Mouse (Mus musculus): ENCODE data around the gene Cdh10.

The Cdh10 gene

GRCm38 (mm10) chr15:18984891-18985290, 166.1 kb downstream of the Cdh10 start:
- no peak for DNase-seq

GRCm38 (mm10) chr15:18987671-18988070, 168.9 kb downstream of the Cdh10 start:
- DNase-seq, result no peak

- DNase-seq, result no peak
These were observed 174.8 kb downstream of the Cdh10 start for GRCm38 (mm10) chr15:18993512-18993911.

DNA sequence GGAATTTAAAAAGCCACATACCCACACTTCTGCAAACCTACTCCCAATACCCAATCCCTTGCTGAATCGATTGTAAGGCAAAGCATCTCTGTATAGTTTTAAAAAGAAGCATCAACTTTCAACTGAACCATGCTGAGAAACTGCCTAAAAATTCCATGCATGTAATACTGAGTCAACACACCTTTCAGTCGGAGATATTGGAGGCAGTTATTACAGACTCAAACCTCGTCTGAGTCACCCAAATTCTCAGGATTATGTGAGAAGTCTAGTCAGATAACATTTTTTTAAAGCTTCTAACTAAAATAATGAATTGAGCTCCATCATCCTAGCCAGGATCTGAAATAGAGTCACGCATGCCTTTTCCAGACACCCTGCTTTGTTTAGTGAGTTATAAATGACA, 175.5 kb downstream of the Cdh10 start:
- DNase-seq, result no peak

DNA sequence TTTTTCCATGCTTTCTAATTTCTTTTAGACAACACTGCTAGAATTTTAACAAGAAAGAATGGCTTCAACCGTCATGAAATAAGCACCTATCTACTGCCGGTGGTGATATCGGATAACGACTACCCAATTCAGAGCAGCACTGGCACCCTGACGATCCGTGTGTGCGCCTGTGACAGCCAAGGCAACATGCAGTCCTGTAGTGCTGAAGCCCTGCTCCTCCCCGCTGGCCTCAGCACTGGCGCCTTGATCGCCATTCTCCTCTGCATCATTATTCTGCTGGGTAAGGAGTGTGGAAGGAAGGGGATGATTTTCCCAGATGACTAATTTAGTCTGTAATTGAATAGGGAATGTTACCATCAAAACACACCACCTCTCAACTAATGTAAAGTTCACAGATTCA, 192.1 kb downstream of the Cdh10 start:
- DNase-seq, result no peak

DNA sequence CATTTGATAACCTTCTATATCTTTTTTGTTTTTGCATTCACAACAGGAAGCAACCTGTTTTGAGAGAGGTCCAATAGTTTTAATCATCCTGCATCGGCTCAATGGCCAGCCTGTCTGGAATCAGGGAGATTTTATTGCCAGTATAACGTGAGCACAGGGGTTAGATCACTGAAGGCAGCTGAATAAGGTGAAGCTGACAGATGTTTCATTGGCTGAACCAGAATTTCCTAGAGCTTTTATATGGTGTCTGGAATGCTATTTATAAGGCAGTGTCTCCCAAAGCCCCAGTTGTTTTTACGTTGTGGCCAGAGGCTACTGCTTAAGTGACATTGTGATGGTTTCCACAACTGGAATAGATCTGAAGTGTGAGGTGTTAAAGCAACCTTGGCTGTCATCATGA, 214.2 kb downstream of the Cdh10 start:
- no peak for DNase-seq

DNA sequence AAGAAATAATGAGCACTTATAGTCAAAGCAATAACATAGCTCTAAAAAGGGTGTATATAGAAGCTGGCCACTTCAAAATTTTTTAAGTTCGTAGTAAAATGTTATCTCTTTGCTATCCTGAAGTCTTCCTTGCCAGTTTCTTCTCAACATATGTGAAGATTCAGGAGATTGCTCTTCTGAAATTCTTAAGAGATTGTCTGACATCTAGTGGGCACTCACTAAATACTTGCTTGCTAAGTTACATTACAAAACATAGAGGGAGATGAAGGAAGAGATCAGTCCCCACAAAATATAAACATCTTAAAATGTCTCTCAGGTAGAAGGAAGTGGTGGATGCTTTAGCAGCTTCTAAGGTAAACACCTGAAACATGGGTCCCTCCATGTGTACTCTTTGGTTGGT, 221.3 kb downstream of the Cdh10 start:
- DNase-seq, result no peak

Data from cerebellum, adult 9-11 months (tissue).